Mouse (Mus musculus) MEL (cell line): ENCODE results near the gene Nr5a2. TPM values are rescaled to one million over a fixed set of nuclear protein-coding genes. Genes with fewer than 3 reads are reported as not detected.

Source experiments
- DNase-seq: peaks from one replicate; pipeline ENCODE4 v3.0.0; 2011; ENCODE audit warnings: low read depth, low spot score
- H3K27ac ChIP-seq: 2 replicates; pipeline ENCODE4 v1.5.1; 2012; ENCODE audit warnings: low read depth, mild to moderate bottlenecking, control low read depth, low read length, moderate library complexity; ENCODE audit not compliant: control insufficient read depth
- H3K27me3 ChIP-seq, 2 experiments: fragments of 150-350 bp in 1 of 2; sonication (generic) in 1 of 2; 2 replicates each; pipeline ENCODE4 v1.6.1; 2012; ENCODE audit warnings: low read length in 2 of 2, mild to moderate bottlenecking in 2 of 2, improper control_type of control experiment in 1 of 2, moderate library complexity in 1 of 2; ENCODE audit not compliant: insufficient read depth in 2 of 2, control insufficient read depth in 1 of 2
- H3K36me3 ChIP-seq, 2 experiments: 2 replicates each; pipeline ENCODE4 v1.6.1; 2012 to 2014; ENCODE audit warnings: low read length in 2 of 2, improper control_type of control experiment in 1 of 2, inconsistent platforms in 1 of 2, mild to moderate bottlenecking in 1 of 2; ENCODE audit not compliant: insufficient read depth in 2 of 2, control insufficient read depth in 1 of 2
- H3K4me1 ChIP-seq, 2 experiments: fragments of 150-350 bp in 1 of 2; sonication (generic) in 1 of 2; 2 replicates each; pipeline ENCODE4 v1.6.1; 2012; ENCODE audit warnings: low read length in 2 of 2, improper control_type of control experiment in 1 of 2, mild to moderate bottlenecking in 1 of 2; ENCODE audit not compliant: insufficient read depth in 2 of 2, control insufficient read depth in 1 of 2
- H3K4me3 ChIP-seq, 2 experiments: fragments of 150-350 bp in 1 of 2; sonication (generic) in 1 of 2; 2 replicates each; pipeline ENCODE4 v1.5.1; 2012; ENCODE audit warnings: low read depth in 2 of 2, low read length in 2 of 2, mild to moderate bottlenecking in 2 of 2, moderate library complexity in 2 of 2, control low read depth in 1 of 2, improper control_type of control experiment in 1 of 2; ENCODE audit not compliant: control insufficient read depth in 1 of 2, insufficient read depth in 1 of 2
- H3K79me2 ChIP-seq: 2 replicates; pipeline ENCODE4 v1.6.1; 2012; ENCODE audit warnings: mild to moderate bottlenecking, low read length, moderate library complexity; ENCODE audit not compliant: control insufficient read depth, poor library complexity, insufficient read depth
- H3K9ac ChIP-seq: 2 replicates; pipeline ENCODE4 v1.6.1; 2012; ENCODE audit warnings: low read depth, mild to moderate bottlenecking, control low read depth, low read length, moderate library complexity; ENCODE audit not compliant: control insufficient read depth, poor library complexity, severe bottlenecking
- H3K9me3 ChIP-seq: fragments of 150-350 bp; sonication (generic); replicated peaks from 2 replicates; pipeline ENCODE4 v1.6.1; 2012; ENCODE audit warnings: mild to moderate bottlenecking, low read length, improper control_type of control experiment, moderate library complexity; ENCODE audit not compliant: insufficient read depth
- CHD1 ChIP-seq: IDR thresholded peaks from 2 replicates; pipeline ENCODE4 v1.6.1; 2012; ENCODE audit warnings: low read depth, mild to moderate bottlenecking, inconsistent platforms, low read length, improper control_type of control experiment
- CHD2 ChIP-seq: IDR thresholded peaks from 2 replicates; pipeline ENCODE4 v1.6.1; 2011; ENCODE audit warnings: low read length, improper control_type of control experiment
- CTCF ChIP-seq, 3 experiments: IDR thresholded peaks in 2 of 3; conservative IDR thresholded peaks in 1 of 3; 2 replicates each; pipeline ENCODE4 v1.5.1; 2011 to 2012; ENCODE audit warnings: low read length in 3 of 3, low read depth in 2 of 3, mild to moderate bottlenecking in 2 of 3, improper control_type of control experiment in 1 of 3, inconsistent platforms in 1 of 3, mixed read lengths in 1 of 3, moderate library complexity in 1 of 3; ENCODE audit not compliant: control insufficient read depth in 1 of 3, insufficient read depth in 1 of 3, poor library complexity in 1 of 3, severe bottlenecking in 1 of 3
- E2F4 ChIP-seq: IDR thresholded peaks from 2 replicates; pipeline ENCODE4 v1.6.1; 2011; ENCODE audit warnings: low read depth, low read length, improper control_type of control experiment, borderline replicate concordance
- GATA1 ChIP-seq: IDR thresholded peaks from 2 replicates; pipeline ENCODE4 v1.6.1; 2011; ENCODE audit warnings: low read depth, low read length, improper control_type of control experiment
- HCFC1 ChIP-seq: IDR thresholded peaks from 2 replicates; pipeline ENCODE4 v1.6.1; 2012; ENCODE audit warnings: low read depth, mild to moderate bottlenecking, inconsistent platforms, low read length, improper control_type of control experiment, moderate library complexity
- KAT2A ChIP-seq: conservative IDR thresholded peaks from 2 replicates; pipeline ENCODE4 v1.6.1; 2012; ENCODE audit warnings: low read depth, low read length, improper control_type of control experiment, inconsistent platforms
- MAX ChIP-seq: IDR thresholded peaks from 2 replicates; pipeline ENCODE4 v1.6.1; 2011; ENCODE audit warnings: low read length, improper control_type of control experiment
- MAZ ChIP-seq: IDR thresholded peaks from 2 replicates; pipeline ENCODE4 v1.6.1; 2012; ENCODE audit warnings: low read depth, mild to moderate bottlenecking, inconsistent platforms, low read length, improper control_type of control experiment
- NELFE ChIP-seq: IDR thresholded peaks from 2 replicates; pipeline ENCODE4 v1.6.1; 2011; ENCODE audit warnings: low read depth, low read length, improper control_type of control experiment
- POLR2AphosphoS2 ChIP-seq: IDR thresholded peaks from 2 replicates; pipeline ENCODE4 v1.6.1; 2011; ENCODE audit warnings: low read length, improper control_type of control experiment
- POLR2AphosphoS5 ChIP-seq: IDR thresholded peaks from 2 replicates; pipeline ENCODE4 v1.6.1; 2012; ENCODE audit warnings: low read depth, borderline replicate concordance, mild to moderate bottlenecking, inconsistent platforms, low read length, moderate library complexity, mixed read lengths
- SMC3 ChIP-seq: IDR thresholded peaks from 2 replicates; pipeline ENCODE4 v1.6.1; 2011; ENCODE audit warnings: low read depth, low read length, improper control_type of control experiment
- TAL1 ChIP-seq: IDR thresholded peaks from 2 replicates; pipeline ENCODE4 v1.6.1; 2012; ENCODE audit warnings: mild to moderate bottlenecking, inconsistent platforms, low read length, moderate library complexity, mixed read lengths
- ZC3H11A ChIP-seq: IDR thresholded peaks from 2 replicates; pipeline ENCODE4 v1.6.1; 2012; ENCODE audit warnings: low read depth, mild to moderate bottlenecking, inconsistent platforms, low read length, improper control_type of control experiment
- ZKSCAN1 ChIP-seq: IDR thresholded peaks from 2 replicates; pipeline ENCODE4 v1.6.1; 2012; ENCODE audit warnings: low read depth, mild to moderate bottlenecking, inconsistent platforms, low read length, improper control_type of control experiment, moderate library complexity
- ZNF384 ChIP-seq: IDR thresholded peaks from 2 replicates; pipeline ENCODE4 v1.6.1; 2012; ENCODE audit warnings: low read depth, mild to moderate bottlenecking, inconsistent platforms, low read length, improper control_type of control experiment
- polyA plus RNA-seq, 2 experiments: library from polyadenylated mRNA; stranded (reverse) in 1 of 2; unstranded in 1 of 2; fragments of >175 nt in 1 of 2; fragments of >200 nt in 1 of 2; gene quantifications; 2 replicates each; pipeline versions ENCODE4 v1.2.1 to v1.2.4; 2012; ENCODE audit warnings: low replicate concordance in 2 of 2, low read depth in 1 of 2; ENCODE audit not compliant: insufficient read length in 2 of 2, insufficient read depth in 1 of 2, missing spikeins in 1 of 2
- total RNA-seq: library from RNA; depleted of rRNA; stranded (reverse); fragments of 300-350 nt; gene quantifications from 2 replicates; pipeline ENCODE4 v1.2.3, GENCODE M21; 2012

The Nr5a2 gene
- total and polyA plus RNA-seq, 3 experiments, result 0.03 to 0.39 TPM; not detected in 1

- H3K36me3 ChIP-seq, result no peaks in the 10 kb centered on the region
- H3K4me1 ChIP-seq, result no peaks in the 10 kb centered on the region
- no peaks in the 10 kb centered on the region for H3K79me2 ChIP-seq
- H3K27me3 ChIP-seq, result no peaks in the 10 kb centered on the region
- H3K27ac ChIP-seq, result no peak overlapping the region
- DNase-seq, result no peak
- no peak for TF ChIP-seq ZNF384
- TF ChIP-seq SMC3, result no peak
- TF ChIP-seq KAT2A, result no peak
- no peak for TF ChIP-seq CHD1
- TF ChIP-seq CHD2, result no peak
- no peak for TF ChIP-seq GATA1
- TF ChIP-seq POLR2AphosphoS2, result no peak
- TF ChIP-seq MAX, result no peak
- no peak for TF ChIP-seq MAZ
- no peak overlapping the region for H3K4me3 ChIP-seq
- H3K9ac ChIP-seq, result no peak overlapping the region
- H3K9me3 ChIP-seq, result no peaks in the 10 kb centered on the region
Observed at GRCm38 (mm10) chr1:136883458-136884174, 76.6 kb downstream of the Nr5a2 start.

- no peak overlapping the region for H3K9ac ChIP-seq
- no peak for TF ChIP-seq ZNF384
- TF ChIP-seq POLR2AphosphoS5, result no peak
- no peak for TF ChIP-seq TAL1
- no peak for TF ChIP-seq MAZ
- no peak for TF ChIP-seq ZKSCAN1
- no peak for TF ChIP-seq NELFE
- no peak for TF ChIP-seq SMC3
- no peak for TF ChIP-seq HCFC1
- TF ChIP-seq ZC3H11A, result no peak
- TF ChIP-seq CTCF (IDR thresholded peaks at IDR 0.05 in 2 of 3, conservative IDR thresholded peaks at IDR 0.05 in 1 of 3; ENCODE audit: control insufficient read depth in 1 of 3, insufficient read depth in 1 of 3, low read depth in 2 of 3, low read length in 3 of 3, poor library complexity in 1 of 3, severe bottlenecking in 1 of 3), result no peak
- no peak for TF ChIP-seq E2F4
- no peaks in the 10 kb centered on the region for H3K79me2 ChIP-seq
- no peak overlapping the region for H3K4me3 ChIP-seq
- no peaks in the 10 kb centered on the region for H3K4me1 ChIP-seq
- H3K36me3 ChIP-seq, result no peaks in the 10 kb centered on the region
- DNase-seq, result no peak
- no peak overlapping the region for H3K27ac ChIP-seq
- no peaks in the 10 kb centered on the region for H3K27me3 ChIP-seq
- no peaks in the 10 kb centered on the region for H3K9me3 ChIP-seq
Observed at GRCm38 (mm10) chr1:136880260-136880659, 80.0 kb downstream of the Nr5a2 start.
